Mouse (Mus musculus) midbrain, embryonic 14.5 days (tissue): ENCODE measurements around the gene Nudt1. TPM values are rescaled to one million over a fixed set of nuclear protein-coding genes. Genes with fewer than 3 reads are reported as not detected.

Experiments used
- ATAC-seq: fragments of 200-750 bp; cut with Nextera tagmentation; 2 replicates; pipeline ENCODE4 v1.8.0; 2017; ENCODE audit warnings: moderate number of reproducible peaks, moderate library complexity; ENCODE audit not compliant: low FRiP score, low TSS enrichment
- DNase-seq: peaks from one replicate; pipeline ENCODE4 v3.0.0-alpha.2; 2015
- H3K27ac ChIP-seq: fragments of 300-500 bp; sonication (generic); replicated peaks from 2 replicates; pipeline ENCODE4 v1.5.1; 2014; ENCODE audit warnings: mild to moderate bottlenecking, low read depth, low read length, moderate library complexity
- H3K27me3 ChIP-seq: fragments of 300-500 bp; sonication (generic); 2 replicates; pipeline ENCODE4 v1.6.1; 2014; ENCODE audit warnings: low read length, control low read depth, mixed read lengths; ENCODE audit not compliant: control insufficient read depth, insufficient read depth
- H3K36me3 ChIP-seq: fragments of 300-500 bp; sonication (generic); 2 replicates; pipeline ENCODE4 v1.6.1; 2014; ENCODE audit warnings: low read length, control low read depth; ENCODE audit not compliant: control insufficient read depth, insufficient read depth
- H3K4me1 ChIP-seq: fragments of 300-500 bp; sonication (generic); 2 replicates; pipeline ENCODE4 v1.6.1; 2014; ENCODE audit warnings: mild to moderate bottlenecking, antibody characterized with exemption, low read length, control low read depth; ENCODE audit not compliant: control insufficient read depth, insufficient read depth
- H3K4me2 ChIP-seq: fragments of 300-500 bp; sonication (generic); 2 replicates; pipeline ENCODE4 v1.6.1; 2014; ENCODE audit warnings: mild to moderate bottlenecking, low read length, moderate library complexity
- H3K4me3 ChIP-seq: fragments of 300-500 bp; sonication (generic); replicated peaks from 2 replicates; pipeline ENCODE4 v1.5.1; 2014; ENCODE audit warnings: low read depth, low read length
- H3K9ac ChIP-seq: fragments of 300-500 bp; sonication (generic); replicated peaks from 2 replicates; pipeline ENCODE4 v1.6.1; 2014; ENCODE audit warnings: mild to moderate bottlenecking, low read length, moderate library complexity
- H3K9me3 ChIP-seq: fragments of 300-500 bp; sonication (generic); 2 replicates; pipeline ENCODE4 v1.6.1; 2016; ENCODE audit warnings: low read length, control low read depth, mixed read lengths; ENCODE audit not compliant: control insufficient read depth
- WGBS: fragments of 180-500 bp; shearing (Covaris S2); extraction: QIAGEN DNeasy Blood & Tissue Kit; methylation state at CpG from one replicate; pipeline ENCODE4 v1.1.7; 2014; 5-methylcytosine and 5-hydroxymethylcytosine counted together
- polyA plus RNA-seq: library from polyadenylated mRNA; unstranded; fragments of >200 nt; fragmentation: Nextera tagmentation; extraction: Ambion mirVana; gene quantifications from 2 replicates; pipeline ENCODE4 v1.2.1, GENCODE M21; 2014

Nudt1 gene
- polyA plus RNA-seq, 1 experiment from 2014 or later: 16.5 TPM

DNA sequence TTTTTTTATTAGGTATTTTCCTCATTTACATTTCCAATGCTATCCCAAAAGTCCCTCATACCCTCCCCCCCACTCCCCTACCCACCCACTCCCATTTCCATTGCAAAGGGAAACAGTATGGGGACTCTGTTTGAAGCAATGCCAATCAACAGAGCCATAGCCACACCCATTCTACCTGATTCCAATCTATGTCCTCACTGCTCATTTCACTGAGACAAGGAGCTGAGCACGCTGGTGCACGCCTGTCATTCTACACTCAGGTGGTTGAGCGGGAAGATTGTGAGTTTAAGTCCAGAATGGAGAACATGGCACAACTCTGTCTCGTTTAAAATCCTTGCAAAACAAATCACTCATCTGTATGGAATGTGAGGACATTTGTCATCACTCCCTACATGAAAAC is 11.1 kb downstream of the Nudt1 start:
- 75% methylated on average over 4 of the region's 4 CpGs for WGBS
- DNase-seq (no peak), ATAC-seq (no peak)
- H3K27me3 ChIP-seq: no peaks in the 10 kb centered on the region
- H3K4me1 ChIP-seq: peaks cover 7% of the 10 kb centered on the region
- H3K4me2 ChIP-seq: no peak overlapping the region; the same call in 1 of the 2 replicates
- no peak overlapping the region for H3K4me3 ChIP-seq
- no peak overlapping the region for H3K9ac ChIP-seq
- no peak overlapping the region; the same call in 1 of the 2 replicates for H3K27ac ChIP-seq
- H3K9me3 ChIP-seq: no peaks in the 10 kb centered on the region
- peaks cover 12% of the 10 kb centered on the region for H3K36me3 ChIP-seq

- no peaks in the 10 kb centered on the region for H3K27me3 ChIP-seq
- peaks cover 8% of the 10 kb centered on the region; the same call in 1 of the 2 replicates for H3K36me3 ChIP-seq
- H3K27ac ChIP-seq: no peak overlapping the region
- H3K4me2 ChIP-seq: no peak overlapping the region
- H3K9me3 ChIP-seq: no peaks in the 10 kb centered on the region
- H3K4me1 ChIP-seq: peaks cover 7% of the 10 kb centered on the region
- DNase-seq: peak; percentile 44
- 28% methylated on average over 2 of the region's 2 CpGs for WGBS
- ATAC-seq: no peak
- no peak overlapping the region for H3K9ac ChIP-seq
- H3K4me3 ChIP-seq: no peak overlapping the region
Measured at GRCm38 (mm10) chr5:140333631-140334030, 12.2 kb downstream of the Nudt1 start.

GRCm38 (mm10) chr5:140336680-140337079 is 15.2 kb downstream of the Nudt1 start:
- Histone ChIP-seq H3K4me2 (no peak overlapping the region), H3K9me3 (no peaks in the 10 kb centered on the region), H3K27ac (no peak overlapping the region), H3K36me3 (peaks cover 23% of the 10 kb centered on the region), H3K9ac (no peak overlapping the region), H3K4me3 (no peak overlapping the region), H3K4me1 (no peaks in the 10 kb centered on the region), H3K27me3 (no peaks in the 10 kb centered on the region)
- DNase-seq (peak; percentile 70), ATAC-seq (no peak)
- 80% methylated on average over 1 of the region's 1 CpGs for WGBS

GRCm38 (mm10) chr5:140338779-140339178 is 17.3 kb downstream of the Nudt1 start:
- DNase-seq (no peak), ATAC-seq (no peak)
- no peaks in the 10 kb centered on the region for H3K4me1 ChIP-seq
- H3K27ac ChIP-seq: no peak overlapping the region
- H3K27me3 ChIP-seq: no peaks in the 10 kb centered on the region
- H3K9me3 ChIP-seq: no peaks in the 10 kb centered on the region
- 99% methylated on average over 4 of the region's 4 CpGs for WGBS
- H3K36me3 ChIP-seq: peaks cover 30% of the 10 kb centered on the region
- no peak overlapping the region for H3K9ac ChIP-seq
- no peak overlapping the region for H3K4me3 ChIP-seq
- H3K4me2 ChIP-seq: no peak overlapping the region

GRCm38 (mm10) chr5:140339836-140340235 is 18.4 kb downstream of the Nudt1 start:
- no peak for DNase-seq
- Histone ChIP-seq H3K4me3 (no peak overlapping the region), H3K4me2 (no peak overlapping the region), H3K9me3 (no peaks in the 10 kb centered on the region), H3K27me3 (no peaks in the 10 kb centered on the region), H3K27ac (no peak overlapping the region), H3K9ac (no peak overlapping the region), H3K36me3 (peaks cover 40% of the 10 kb centered on the region), H3K4me1 (no peaks in the 10 kb centered on the region)
- WGBS: 91% methylated on average over 3 of the region's 3 CpGs
- ATAC-seq: no peak

DNA sequence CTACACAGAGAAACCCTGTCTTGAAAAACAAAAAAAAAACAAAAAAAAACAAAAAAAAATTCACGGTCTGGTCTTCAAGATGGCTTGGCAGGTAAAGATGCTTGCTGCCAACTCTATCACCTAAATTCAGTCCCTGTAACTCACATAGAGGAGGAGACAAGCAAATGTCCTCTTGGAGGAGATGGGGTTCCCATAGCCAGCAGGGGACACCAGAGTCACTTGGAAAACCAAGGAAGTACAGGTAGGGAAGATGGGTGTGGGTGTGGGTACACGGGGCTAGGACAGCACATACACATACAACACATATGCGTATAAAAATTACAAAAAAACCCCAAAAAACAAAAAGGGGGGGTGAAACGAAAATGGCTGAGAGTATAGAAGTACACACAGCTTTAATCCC is 21.4 kb downstream of the Nudt1 start:
- Histone ChIP-seq H3K9ac (no peak overlapping the region), H3K9me3 (no peaks in the 10 kb centered on the region), H3K27me3 (no peaks in the 10 kb centered on the region), H3K4me2 (no peak overlapping the region), H3K4me3 (no peak overlapping the region), H3K4me1 (no peaks in the 10 kb centered on the region), H3K36me3 (peaks cover 51% of the 10 kb centered on the region), H3K27ac (no peak overlapping the region)
- WGBS: 92% methylated on average over 4 of the region's 4 CpGs
- no peak for ATAC-seq
- no peak for DNase-seq

DNA sequence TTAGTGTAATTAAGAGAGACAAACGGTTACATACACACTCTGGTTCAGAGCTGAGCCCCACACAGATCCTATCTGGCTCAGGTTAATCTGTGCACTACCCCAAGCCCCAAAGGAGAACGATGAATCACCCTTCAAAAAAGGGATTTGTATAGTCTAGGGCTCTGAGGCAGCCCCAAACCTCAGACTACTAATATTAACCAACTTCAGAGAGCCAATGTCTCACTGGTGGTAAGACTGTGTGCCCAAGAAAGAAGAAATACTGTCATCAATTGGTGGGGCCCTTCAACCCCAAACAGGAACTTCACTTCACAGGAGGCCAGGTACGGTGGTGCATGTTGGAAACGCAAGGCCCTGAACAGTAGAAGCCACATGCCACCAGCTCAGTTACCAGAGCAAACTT is 23.8 kb downstream of the Nudt1 start:
- H3K9ac ChIP-seq: no peak overlapping the region
- H3K27me3 ChIP-seq: no peaks in the 10 kb centered on the region
- H3K4me3 ChIP-seq: no peak overlapping the region
- WGBS: 96% methylated on average over 4 of the region's 4 CpGs
- H3K9me3 ChIP-seq: no peaks in the 10 kb centered on the region
- DNase-seq (no peak), ATAC-seq (no peak)
- no peak overlapping the region for H3K4me2 ChIP-seq
- H3K4me1 ChIP-seq: no peaks in the 10 kb centered on the region
- no peak overlapping the region for H3K27ac ChIP-seq
- H3K36me3 ChIP-seq: peaks cover 38% of the 10 kb centered on the region

DNA sequence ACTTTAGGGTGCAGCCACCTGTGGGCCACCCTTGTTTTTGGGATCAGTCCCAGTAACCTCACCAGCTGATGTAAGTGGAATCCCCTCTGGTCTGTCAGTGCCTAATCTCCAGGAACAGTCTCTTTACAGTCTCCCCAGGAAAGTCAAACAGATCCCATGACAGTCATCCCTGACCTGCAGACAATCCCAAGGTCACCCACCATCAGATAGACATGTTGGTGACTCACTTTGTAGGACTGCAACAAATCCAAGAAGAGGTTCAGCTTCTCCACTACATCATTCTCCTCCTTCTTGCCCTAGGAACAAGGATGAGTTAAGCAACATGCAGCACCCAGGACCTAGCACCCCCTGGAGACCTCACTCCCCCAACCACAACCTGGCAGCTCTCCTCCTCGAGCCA is 24.6 kb downstream of the Nudt1 start:
- no peaks in the 10 kb centered on the region for H3K4me1 ChIP-seq
- WGBS: 85% methylated on average over 1 of the region's 1 CpGs
- no peak overlapping the region for H3K9ac ChIP-seq
- no peak overlapping the region for H3K4me3 ChIP-seq
- no peak overlapping the region for H3K4me2 ChIP-seq
- no peak overlapping the region for H3K27ac ChIP-seq
- no peaks in the 10 kb centered on the region for H3K27me3 ChIP-seq
- H3K36me3 ChIP-seq: peaks cover 37% of the 10 kb centered on the region
- DNase-seq: no peak
- no peak for ATAC-seq
- H3K9me3 ChIP-seq: no peaks in the 10 kb centered on the region

DNA sequence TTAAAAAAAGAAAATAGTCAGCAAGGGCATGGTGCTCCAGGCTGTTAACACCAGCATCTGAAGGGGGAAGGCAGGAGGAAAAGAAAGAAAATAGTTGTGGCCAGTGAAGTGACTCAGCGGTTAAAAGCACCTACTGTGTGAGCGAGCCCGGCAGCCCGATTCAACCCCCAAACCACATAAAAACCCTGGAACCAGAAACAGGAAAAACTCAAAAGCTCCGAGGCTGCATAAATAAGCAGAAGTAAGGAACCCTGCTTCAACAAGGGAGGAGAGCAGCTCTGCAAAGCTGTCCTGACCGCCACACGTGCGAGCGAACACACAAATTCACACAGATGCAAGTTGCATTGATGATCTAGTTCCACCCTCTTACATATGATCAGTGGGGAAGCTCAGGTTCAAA is 28.4 kb downstream of the Nudt1 start:
- Histone ChIP-seq H3K36me3 (peaks cover 53% of the 10 kb centered on the region), H3K9ac (no peak overlapping the region), H3K4me2 (no peak overlapping the region), H3K4me1 (no peaks in the 10 kb centered on the region), H3K9me3 (no peaks in the 10 kb centered on the region), H3K4me3 (no peak overlapping the region), H3K27ac (no peak overlapping the region), H3K27me3 (no peaks in the 10 kb centered on the region)
- DNase-seq: no peak
- no peak for ATAC-seq
- WGBS: 98% methylated on average over 9 of the region's 9 CpGs
